Mouse (Mus musculus): ENCODE results near the gene Lrp3. TPM values are rescaled to one million over a fixed set of nuclear protein-coding genes. Genes with fewer than 3 reads are reported as not detected.
"Not testable (repeated sequence)": the region's sequence is repeated elsewhere in the genome, so short reads cannot be mapped to it uniquely, and the experiment has no call there.

Gene Lrp3
- total RNA-seq (2021): 1 to 10 TPM; 7.4 to 9.4 TPM
- long read RNA-seq, experiment 1, full-length matches to known transcripts: 9 of 11 reads
- long read RNA-seq, experiment 1, partial matches to known transcripts: 1 of 11 reads
- long read RNA-seq, experiment 1, other reads (novel, unspliced or antisense): 1 of 11 reads
- long read RNA-seq, experiment 2, full-length matches to known transcripts: 5 of 8 reads
- long read RNA-seq, experiment 2, partial matches to known transcripts: 1 of 8 reads
- long read RNA-seq, experiment 2, other reads (novel, unspliced or antisense): 2 of 8 reads

GRCm38 (mm10) chr7:35215225-35215624 lies at the start of gene Lrp3:
TSS of gene Lrp3 (minus strand) at chr7:35215498.
- DNase-seq: peak; percentile 79 to 84

- DNase-seq: peak; percentile 39 to 63
Measured at GRCm38 (mm10) chr7:35264746-35265145, 49.4 kb upstream of the Lrp3 start.

GRCm38 (mm10) chr7:35263595-35264489 lies 48.5 kb upstream of the Lrp3 start:
- DNase-seq: no peak

- DNase-seq: no peak
Measured at GRCm38 (mm10) chr7:35259384-35259783, 44.1 kb upstream of the Lrp3 start.

- DNase-seq: no peak
Measured at GRCm38 (mm10) chr7:35258294-35258693, 43.0 kb upstream of the Lrp3 start.

GRCm38 (mm10) chr7:35252041-35252558 lies 36.8 kb upstream of the Lrp3 start:
- peak; percentile 19 to 47 for DNase-seq

- not testable (repeated sequence) for DNase-seq
Measured at GRCm38 (mm10) chr7:35237935-35238334, 22.6 kb upstream of the Lrp3 start.

GRCm38 (mm10) chr7:35235308-35235707 lies 20.0 kb upstream of the Lrp3 start:
- DNase-seq: peak; percentile 53 to 59

GRCm38 (mm10) chr7:35234361-35235245 lies 19.3 kb upstream of the Lrp3 start:
- peak; percentile 97 to 99 for DNase-seq

GRCm38 (mm10) chr7:35233861-35234260 lies 18.6 kb upstream of the Lrp3 start:
- DNase-seq: no peak

- no peak for DNase-seq
Measured at GRCm38 (mm10) chr7:35232796-35233455, 17.6 kb upstream of the Lrp3 start.

- DNase-seq: no peak
Measured at GRCm38 (mm10) chr7:35230333-35230732, 15.0 kb upstream of the Lrp3 start.

GRCm38 (mm10) chr7:35220694-35221365 lies 5.5 kb upstream of the Lrp3 start:
- DNase-seq: no peak

- DNase-seq: no peak
Measured at GRCm38 (mm10) chr7:35215731-35216130, 433 bp upstream of the Lrp3 start.

- DNase-seq: peak in 1 of 2 experiments; percentile 8
Measured at GRCm38 (mm10) chr7:35214442-35215222, 666 bp downstream of the Lrp3 start.

GRCm38 (mm10) chr7:35211791-35212190 lies 3.5 kb downstream of the Lrp3 start:
- no peak for DNase-seq

- DNase-seq: no peak
Measured at GRCm38 (mm10) chr7:35199755-35200154, 15.5 kb downstream of the Lrp3 start.

- DNase-seq: no peak
Measured at GRCm38 (mm10) chr7:35198981-35199754, 16.1 kb downstream of the Lrp3 start.

GRCm38 (mm10) chr7:35197022-35197421 lies 18.3 kb downstream of the Lrp3 start:
- no peak for DNase-seq

All from heart, adult 18-20 months (tissue).